Mouse (Mus musculus): Measurements from ENCODE around the gene Ap3b1. TPM values are rescaled to one million over a fixed set of nuclear protein-coding genes. Genes with fewer than 3 reads are reported as not detected.
"Not testable (repeated sequence)": the region's sequence is repeated elsewhere in the genome, so short reads cannot be mapped to it uniquely, and the experiment has no call there.

Gene Ap3b1
- total RNA-seq (2022) = 10 to 100 TPM; 50.8 to 56.7 (median 53.6) TPM

DNA sequence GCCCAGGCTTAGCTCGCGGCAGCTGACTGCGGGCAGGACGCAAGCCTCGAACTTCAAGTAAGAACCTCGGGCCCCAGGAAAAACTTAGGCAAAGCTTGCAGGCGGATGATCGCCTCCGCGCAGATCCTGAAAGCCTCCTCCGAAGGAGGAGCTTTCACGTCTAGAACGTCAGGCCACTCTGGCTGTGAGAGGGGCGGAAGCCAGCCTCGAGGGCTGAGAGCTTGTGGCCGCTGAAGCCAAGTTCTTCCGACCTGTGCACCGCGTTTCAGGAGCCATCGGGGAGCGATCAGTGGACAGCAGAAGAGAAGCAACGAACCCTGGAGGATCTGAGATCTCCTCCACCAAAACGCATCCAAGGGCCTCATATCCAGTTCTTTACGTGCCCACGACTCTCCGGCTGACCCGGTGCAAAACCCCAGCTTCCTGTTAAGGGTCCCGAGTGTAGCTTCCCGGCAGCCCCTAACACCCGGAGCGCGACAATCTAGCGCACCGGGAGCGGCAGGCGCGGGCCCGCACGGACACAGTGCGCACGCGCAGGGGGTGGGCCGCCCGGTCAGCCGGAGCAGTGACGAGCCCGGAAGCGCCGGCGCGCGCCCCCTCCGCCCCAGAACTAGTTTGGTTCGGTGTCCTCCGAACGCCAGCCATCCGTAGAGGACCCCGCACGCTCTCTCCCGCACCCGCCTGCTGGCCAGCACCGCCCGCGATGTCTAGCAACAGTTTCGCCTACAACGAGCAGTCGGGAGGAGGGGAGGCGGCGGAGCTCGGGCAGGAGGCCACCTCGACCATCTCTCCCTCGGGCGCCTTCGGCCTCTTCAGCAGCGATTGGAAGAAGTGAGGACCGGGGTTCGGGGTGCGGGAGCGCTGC is at the start of gene Ap3b1:
Gene Ap3b1 (plus strand): TSS at position 560 of the 865 bp plus-strand sequence.
- peak; percentile 73 to 87 for DNase-seq (ENCODE audit: low spot score in 2 of 2)

DNA sequence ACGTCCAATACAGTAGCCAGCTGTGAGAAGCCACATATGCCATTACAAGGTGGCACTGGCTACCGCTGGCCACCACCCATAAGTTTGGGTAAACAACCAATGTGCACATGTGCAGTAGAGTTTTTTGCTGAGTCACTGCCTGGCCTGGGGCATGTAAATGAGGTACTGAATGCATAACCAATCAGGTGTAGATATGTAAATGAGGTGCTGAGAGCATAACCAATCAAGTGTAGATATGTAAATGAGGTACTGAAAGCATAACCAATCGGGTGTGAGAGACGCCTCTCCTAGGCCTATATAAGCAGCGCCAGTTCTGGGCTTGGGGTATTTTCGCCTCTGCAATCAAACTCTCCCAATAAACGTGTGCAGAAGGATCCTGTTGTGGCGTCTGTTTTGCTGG is 45.9 kb upstream of the Ap3b1 start:
- DNase-seq (ENCODE audit: low spot score in 2 of 2) = not testable (repeated sequence)

DNA sequence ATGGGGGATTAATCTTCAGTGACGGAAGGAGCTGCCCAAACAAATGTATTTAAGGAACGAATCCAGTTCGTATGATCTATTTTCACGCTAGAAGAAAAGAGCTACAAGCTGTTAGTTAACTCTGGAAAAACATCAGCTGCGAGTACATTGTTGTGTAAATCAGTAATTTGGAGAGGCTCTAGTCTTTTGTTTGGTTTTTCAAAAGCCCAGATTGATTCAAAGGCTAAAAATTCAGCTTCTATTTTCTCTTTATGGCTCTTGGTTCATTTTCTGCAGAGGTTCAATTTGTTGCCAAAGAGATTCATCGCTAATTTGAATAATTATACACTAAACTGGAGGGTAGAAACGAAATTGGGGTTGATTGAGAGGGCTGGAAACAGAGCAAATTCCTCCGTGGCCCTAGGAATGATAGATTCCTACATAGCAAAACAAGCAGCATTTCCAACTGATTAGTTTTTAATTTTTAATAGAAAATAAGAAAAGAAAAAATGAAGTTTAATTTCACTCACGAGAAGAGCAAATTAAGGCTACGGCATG is 41.7 kb upstream of the Ap3b1 start:
- DNase-seq (ENCODE audit: low spot score in 2 of 2) = no peak

DNA sequence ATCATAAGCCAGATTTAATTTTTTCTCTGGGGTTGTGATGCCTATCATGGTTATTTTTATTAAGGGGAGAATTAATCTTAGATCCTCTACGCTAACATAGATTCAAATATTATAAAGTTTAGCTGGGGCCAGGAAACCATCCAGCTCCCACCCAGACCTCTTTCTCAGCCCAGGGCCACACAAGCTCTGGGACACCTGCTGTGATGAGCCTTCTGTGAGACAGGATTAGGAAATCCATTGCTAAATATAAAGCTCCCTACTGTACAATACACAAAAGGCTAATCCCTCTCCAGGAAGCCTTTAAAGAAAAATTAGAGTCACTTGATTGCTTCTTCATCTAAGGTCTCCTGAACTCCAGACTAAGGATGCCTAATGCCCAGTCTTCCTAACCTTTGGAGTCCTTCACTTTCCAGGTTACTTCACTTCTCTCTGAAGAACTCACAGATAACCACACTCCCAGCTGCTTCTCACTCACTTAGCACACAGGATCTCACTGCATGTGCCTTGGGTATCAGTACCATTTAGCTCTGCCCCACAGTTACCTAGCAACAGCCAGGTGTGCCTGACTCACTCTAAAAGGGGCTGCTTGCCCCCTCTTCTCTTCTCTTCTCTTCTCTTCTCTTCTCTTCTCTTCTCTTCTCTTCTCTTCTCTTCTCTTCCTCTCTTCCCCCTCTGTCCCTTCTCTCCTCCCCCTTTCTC is 37.5 kb upstream of the Ap3b1 start:
- no peak for DNase-seq (ENCODE audit: low spot score in 2 of 2)

DNA sequence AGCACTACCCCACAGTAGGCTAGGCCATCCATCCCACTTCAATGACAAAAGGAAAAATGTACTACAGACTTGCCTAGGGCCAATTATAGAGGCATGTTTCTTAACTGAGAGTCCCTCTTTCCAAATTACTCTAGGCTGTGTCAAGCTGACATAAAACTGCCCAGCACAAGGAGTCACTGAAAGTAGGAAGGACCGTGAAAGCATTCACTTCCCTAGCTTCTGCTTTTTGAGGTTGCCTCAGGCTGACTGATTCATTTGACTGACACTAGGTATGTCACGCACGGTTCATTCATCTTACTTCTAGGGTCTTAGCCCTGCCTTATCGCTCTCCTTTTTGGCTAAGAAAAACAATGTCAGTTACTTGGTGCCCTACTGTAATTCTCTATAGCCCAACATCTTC is 36.3 kb upstream of the Ap3b1 start:
- no peak for DNase-seq (ENCODE audit: low spot score in 2 of 2)

DNA sequence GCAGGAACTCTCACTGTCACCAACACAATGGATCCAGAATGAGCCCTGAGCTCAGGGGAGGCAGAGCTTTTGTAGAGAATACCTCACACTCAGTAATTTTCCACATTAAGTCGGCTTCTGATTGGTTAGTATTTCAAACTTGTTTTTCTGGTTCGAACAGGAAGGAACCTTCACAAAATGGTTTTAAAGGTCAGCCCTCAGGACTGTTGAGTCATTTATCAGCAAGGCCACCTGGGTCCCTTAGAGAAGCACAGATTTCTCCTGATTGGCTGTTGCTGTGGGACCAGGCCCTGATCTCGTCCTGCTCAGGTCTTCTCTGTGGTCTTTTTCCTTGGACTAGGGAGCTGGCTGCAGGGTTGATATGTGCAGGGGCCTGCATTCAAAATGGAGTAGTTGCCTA is 30.7 kb upstream of the Ap3b1 start:
- no peak for DNase-seq (ENCODE audit: low spot score in 2 of 2)

DNA sequence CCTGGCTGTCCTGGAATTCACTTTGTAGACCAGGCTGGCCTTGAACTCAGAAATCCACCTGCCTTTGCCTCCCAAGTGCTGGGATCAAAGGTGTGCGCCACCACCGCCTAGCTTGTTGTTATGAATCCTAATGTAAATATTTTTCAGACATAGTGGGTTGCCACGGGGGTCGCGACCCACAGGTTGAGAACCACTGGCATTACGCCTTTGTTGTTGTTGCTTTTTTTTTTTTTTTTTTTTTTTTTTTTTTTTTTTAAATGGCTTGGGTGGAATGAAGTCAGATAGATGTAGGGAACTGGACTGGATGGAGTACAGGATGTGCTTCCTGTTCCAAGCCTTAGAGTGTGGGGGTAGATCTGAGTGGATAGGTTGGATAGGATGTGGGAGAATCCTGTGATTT is 29.8 kb upstream of the Ap3b1 start:
- not testable (repeated sequence) for DNase-seq (ENCODE audit: low spot score in 2 of 2)

DNA sequence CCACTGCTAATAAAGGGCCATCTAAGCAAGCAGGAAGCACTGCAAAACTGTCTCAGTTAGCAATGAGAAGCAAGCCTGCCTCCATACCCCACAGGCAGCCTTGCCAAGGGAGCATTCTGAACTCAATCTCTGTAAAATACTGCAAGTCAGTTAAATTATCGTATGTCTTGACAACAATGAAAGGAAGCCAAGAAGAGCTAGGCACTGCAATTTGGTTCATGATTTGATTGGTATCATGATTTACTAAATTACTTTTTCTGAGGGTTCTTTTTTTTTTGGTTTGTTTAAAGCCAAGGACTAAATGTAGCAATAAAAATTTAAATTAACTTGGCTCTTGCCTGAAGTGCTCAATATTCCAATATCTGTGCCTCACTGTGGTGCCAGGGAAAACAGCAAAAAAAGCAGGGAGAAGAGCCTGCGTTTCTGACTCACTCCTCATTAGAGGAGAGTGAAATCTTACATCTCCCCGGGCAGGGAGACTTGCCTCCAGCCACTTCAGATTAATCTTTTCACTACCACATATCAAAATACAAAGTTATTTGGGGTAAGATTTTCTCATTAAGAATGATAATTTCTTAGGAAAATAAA is 28.3 kb upstream of the Ap3b1 start:
- DNase-seq (ENCODE audit: low spot score in 2 of 2) = no peak

DNA sequence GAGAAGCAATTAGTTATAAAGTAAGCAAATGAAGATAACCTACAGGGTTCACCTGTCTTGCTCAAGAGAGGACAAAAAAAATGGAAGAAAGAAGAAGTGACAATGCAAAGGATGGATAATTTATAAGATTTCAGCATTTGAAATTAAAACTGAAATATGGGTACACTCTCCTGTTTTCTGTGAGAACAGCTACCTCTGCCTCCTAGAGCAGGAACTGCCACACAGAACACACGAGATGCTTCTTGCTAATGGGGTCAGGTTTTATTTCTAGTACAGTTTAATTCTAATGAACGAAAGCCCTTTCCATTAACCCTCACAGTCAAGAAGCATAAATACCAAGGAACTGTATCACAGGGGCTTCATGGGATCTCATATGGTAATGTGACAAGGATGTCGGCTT is 20.4 kb upstream of the Ap3b1 start:
- DNase-seq (ENCODE audit: low spot score in 2 of 2) = no peak

DNA sequence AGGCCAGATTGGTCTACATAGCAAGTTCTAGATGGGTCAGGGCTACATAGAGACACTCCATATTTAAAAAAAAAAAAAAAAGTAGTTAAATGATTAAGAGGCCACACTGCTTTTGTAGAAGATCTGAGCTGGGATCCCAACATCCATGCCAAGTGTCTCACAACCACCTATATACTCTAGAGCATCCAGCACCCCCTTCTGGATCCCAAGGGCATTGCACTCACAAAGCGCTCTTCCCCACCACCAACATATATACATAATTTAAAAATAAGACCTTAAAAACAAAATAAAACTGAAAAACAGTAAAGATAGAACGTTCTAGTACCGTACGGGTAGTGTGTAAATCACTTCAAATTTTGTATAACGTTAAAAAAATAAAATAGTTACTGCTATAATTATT is 15.6 kb upstream of the Ap3b1 start:
- no peak for DNase-seq (ENCODE audit: low spot score in 2 of 2)

DNA sequence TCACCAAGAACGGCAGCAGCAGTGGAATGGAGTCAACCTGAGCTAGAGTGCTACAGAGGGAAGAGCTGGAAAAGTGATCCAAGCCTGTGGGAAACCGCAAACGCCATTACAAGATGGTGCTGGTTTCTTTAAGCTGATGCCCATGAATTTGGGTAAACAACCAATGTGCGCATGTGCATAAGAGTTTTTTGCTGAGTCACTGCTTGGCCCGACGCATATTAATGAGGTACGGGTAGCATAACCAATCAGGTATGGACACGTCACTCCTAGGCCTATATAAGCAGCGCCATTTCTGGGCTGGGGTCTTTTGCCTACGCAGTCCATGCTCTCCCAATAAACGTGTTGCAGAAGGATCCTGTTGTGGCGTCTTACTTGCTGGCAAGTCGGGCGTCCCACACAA is 14.2 kb upstream of the Ap3b1 start:
- not testable (repeated sequence) for DNase-seq (ENCODE audit: low spot score in 2 of 2)

DNA sequence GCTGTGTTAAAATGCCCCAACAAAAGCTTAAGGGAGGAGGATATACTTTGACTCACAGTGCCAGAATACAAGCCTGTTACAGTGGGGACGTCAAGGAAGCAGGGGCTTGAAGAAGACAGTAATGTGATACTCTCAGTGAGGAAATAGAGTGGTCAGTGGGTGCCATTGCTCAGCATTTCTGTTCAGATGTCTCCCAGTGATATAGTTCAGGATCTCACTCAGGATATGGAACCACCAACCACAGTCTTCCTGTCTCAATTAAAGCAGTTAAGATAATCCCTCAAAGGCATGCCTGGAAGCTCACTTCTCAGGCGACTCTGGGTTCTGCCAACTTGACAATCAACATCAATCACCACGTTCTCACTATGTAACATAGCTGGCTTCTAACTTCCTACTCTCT is 4.2 kb upstream of the Ap3b1 start:
- no peak for DNase-seq (ENCODE audit: low spot score in 2 of 2)

DNA sequence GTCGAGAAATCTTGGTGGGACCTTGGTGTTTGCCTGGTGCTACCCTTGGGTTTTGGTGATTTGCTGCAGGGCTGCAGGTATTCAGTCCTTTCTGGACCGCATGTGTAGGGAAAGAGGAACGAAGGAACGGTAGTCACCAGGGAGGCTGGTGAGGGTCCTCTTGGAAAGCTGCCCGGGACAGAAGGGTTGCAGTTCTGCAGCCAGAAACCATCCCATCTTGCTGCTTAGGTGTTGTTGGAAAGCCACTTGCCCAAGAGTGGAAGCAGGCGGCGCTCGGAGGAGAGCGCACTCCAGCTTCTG is 709 bp upstream of the Ap3b1 start:
- no peak for DNase-seq (ENCODE audit: low spot score in 2 of 2)

DNA sequence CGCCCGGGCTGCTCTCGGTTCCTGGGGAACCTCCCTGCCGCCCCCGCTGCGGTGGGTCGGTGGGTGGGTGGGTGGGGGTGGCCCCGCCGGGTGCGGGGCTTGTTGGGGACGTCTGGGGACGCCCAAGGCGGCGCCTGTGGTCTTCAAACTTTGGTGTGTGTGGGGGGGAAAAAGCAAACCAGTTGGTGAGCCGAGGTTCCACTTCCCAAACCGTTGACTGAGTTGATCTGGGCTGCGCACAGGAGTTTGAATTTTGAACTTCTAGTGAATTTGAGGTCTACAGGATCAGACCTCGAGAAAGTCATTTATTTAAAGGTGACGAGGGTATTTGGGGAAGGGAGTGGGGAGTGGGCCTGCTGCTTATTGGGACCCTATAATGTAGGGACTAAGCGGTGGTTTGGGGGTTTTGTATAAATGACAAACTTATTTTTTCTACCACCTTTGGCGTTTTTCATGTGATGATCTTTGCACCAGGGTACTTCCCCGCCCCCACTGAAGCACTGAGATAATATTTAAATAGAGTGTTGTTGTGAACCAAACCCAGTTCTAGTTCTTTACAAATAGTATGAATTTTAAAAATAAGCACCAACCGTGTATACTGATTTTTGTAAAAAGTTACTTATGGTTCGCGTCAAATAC is 641 bp downstream of the Ap3b1 start:
- no peak for DNase-seq (ENCODE audit: low spot score in 2 of 2)

DNA sequence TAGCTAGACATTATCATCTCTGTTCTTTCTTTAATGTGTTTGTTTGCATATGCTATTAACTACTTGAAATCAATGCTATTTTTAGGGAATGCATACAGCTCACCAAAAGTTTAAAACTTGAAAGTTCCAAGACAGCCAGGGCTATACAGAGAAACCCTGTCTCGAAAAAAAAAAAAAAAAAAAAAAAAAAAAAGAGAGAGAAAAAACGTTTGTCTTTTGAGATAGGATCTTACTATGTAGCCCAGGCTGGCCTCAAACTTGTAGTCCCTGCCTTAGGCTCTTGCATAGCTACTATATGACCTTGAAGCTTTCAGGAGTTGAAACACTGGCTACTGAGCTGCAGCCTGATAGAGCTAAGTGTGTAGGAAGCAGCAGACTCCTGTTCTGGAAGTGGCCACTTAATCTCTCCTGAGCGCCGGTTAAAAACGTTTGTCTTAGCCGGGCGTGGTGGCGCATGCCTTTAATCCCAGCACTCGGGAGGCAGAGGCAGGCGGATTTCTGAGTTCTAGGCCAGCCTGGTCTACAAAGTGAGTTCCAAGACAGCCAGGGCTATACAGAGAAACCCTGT is 2.3 kb downstream of the Ap3b1 start:
- DNase-seq (ENCODE audit: low spot score in 2 of 2) = not testable (repeated sequence)

DNA sequence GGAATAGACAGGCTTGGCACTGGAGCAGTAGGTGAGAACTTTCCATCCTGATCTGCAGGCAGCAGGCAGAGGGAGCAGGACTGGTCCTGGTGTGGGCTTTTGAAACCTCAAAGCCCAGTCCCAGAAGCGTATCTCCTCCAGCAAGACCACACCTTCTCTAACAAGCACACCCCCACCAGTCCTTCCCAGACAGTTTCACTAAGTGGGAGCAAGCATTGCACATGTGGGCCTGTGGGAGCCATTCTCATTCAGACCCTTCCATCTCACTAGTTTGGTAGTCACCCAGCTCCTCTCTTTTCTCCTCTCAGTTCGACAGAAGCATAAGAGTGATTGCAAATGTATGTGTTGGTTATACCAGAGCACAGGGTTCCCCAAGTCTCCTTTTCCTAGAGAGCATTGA is 5.6 kb downstream of the Ap3b1 start:
- DNase-seq (ENCODE audit: low spot score in 2 of 2) = no peak

DNA sequence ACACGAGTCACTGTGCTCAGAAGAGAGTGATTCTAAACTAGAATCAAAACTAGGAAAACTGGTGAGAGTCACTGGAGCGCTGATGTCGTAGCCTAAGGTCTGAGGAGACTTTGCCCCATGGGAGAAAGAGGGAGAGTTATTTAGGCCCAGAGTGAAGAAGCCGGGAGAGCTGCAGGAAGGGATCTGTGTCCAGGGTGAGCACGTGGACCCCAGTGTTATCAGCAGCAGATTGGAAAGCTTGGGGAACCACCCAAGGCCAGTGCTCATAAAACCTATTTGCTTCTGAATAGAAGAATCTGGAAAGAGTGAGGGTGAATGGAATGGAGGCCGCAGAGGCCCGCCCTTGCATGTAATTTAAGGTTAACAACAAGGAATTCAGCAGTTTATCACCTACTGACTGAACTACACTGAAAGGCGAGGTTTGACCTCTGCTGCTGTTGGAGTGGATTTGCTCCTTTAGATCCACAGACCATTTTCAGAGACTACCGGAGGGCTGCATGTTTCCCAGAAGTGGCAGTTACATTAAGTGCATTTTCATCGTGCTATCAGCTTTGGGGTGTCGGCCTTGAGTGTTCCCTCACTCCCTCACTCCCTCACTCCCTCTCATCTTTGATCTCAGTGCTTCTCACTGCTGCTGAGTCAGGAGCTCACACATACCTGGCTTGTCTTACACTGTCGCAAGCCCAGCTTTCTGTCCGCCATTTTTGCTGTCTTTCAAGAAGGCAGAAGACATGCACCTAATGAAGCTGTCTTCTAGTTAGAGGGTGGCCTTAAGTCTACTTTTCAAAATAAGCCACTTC is 6.5 kb downstream of the Ap3b1 start:
- DNase-seq (ENCODE audit: low spot score in 2 of 2) = no peak

DNA sequence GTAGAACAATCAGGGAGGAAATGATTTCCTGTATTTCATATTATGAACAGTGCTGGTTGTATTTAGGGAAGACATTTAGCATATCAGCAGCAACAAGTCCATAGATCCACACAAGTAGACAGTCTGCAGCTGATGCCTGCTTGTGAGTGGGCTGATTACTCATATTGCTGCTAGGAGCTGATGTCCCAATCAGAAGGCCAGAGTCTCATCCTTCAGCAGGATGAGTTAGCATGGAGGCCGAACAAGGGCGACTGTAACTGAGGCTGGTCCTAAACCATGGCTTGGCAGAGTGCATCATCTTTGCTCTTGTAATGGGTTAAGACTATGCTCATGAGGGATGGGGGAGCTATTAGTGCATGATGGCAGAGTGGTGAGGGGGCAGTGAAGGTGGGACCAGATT is 9.1 kb downstream of the Ap3b1 start:
- DNase-seq (ENCODE audit: low spot score in 2 of 2) = peak in 1 of 2 experiments; percentile 38

DNA sequence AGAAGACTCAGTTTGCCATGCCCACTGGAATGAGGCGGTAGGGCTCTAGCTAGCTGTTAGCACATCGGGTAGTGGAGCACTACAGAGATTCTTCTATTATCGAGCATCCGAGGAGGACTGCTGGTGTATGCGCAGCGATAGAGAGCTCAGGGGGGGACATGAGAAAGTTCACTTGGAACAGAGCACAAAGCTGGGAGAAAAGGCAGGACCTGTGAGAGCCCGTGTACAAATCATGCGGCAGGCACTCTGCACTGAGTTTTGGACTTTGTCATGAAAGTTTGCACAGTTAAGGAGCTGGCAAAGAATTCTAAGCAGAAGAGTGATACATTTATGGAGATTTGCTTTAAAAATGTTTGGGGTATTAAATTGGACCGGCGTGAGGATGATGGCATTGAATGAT is 11.8 kb downstream of the Ap3b1 start:
- no peak for DNase-seq (ENCODE audit: low spot score in 2 of 2)

DNA sequence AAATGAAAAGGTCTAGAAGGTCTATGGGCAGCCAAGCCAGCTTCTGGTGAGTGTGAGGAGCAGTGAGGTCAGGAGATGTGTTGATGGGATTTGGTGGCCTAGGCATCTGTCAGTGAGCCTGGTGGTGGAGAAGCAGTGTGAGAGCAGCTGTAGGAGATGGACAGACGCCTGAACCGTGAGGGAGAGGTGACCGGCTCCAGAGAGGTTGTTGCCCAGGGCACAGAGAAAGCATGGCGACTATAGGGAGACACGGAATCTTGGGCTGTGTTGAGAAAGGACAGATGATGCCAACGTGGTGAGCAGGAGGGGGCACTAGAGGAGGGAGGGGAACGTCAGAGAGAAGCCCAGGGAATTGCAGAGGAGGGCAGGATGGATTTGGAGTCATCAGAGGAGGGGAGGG is 13.3 kb downstream of the Ap3b1 start:
- DNase-seq (ENCODE audit: low spot score in 2 of 2) = no peak

DNA sequence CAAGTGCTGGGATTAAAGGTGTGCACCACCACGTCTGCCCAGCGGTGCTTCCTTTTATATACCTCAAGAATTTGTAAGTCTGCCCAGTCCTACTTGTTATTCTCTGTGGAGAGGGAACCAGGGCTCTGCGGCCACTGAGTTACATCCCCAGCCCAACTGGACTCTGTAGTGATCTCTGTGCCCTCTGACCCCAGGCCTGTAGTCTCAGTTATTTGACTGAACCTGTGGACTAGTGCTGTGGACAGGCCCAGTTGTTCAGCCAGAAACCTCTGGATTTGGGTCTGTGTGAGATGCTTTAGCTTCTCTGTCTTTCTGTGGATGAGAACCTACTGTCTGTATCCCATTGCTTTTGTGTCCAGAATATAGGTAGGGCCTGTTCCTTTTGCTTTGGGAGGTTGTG is 15.4 kb downstream of the Ap3b1 start:
- DNase-seq (ENCODE audit: low spot score in 2 of 2) = no peak

Measured in layer of hippocampus, adult 8-10 months (tissue).